Mouse (Mus musculus) retina, embryonic 14.5 days (tissue): ENCODE measurements at regions not wholly inside any gene's neighbourhood (a gene's known extent, or its start where the extent isn't known, plus 50 kb on each side); places are given as distances from the start of the nearest gene placed in this dataset.
"Not testable (repeated sequence)": the region's sequence is repeated elsewhere in the genome, so short reads cannot be mapped to it uniquely, and the experiment has no call there.

Experiments used
- DNase-seq: peaks from one replicate; pipeline ENCODE4 v3.0.0-alpha.2; 2015; ENCODE audit warnings: low spot score

DNA sequence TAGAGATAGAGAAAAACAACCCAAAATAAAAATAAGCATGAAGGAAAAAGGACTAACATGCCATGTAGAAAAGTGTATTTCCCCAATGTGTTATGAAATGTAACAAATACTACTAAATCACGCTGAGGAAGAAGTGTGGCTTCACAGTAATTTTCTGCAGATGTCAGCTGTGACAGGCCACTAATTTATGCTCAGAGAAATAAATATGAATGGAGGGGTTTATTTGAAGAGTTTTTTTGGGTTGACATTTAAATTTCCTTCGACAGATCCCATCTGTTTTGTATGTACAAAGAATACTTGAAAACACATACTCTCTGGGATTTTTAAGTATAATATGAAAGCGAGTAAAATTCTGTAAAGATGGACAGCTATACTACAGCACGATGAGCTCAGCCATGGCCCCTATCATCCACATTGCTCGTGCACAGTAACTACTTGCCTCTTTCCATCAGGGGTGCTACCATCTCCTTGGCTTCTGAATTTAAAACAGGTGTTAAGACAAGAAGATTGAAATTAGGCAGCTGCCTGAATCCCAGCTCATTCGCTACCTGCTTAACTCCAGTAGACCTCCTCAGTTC lies 605.1 kb downstream of the Gm4340 start:
- no peak for DNase-seq

DNA sequence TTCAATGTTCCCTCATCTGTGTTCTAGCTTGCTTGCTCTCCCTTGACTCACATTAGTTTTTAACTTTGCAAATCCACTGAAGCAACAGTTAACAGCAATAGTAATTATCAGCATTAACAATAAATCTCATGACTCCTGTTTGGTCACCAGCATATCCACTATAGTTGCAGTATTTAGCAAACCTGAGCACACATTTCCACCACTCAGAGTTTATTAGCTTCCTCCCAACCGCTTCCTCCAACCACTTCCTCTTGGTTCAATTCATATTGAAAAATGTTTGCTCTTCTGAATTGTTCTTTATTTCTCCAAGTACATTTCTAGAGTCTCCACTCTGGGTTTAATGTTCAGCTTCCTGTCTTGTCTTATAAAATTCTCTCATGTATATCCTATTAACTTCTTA lies 611.0 kb downstream of the Gm4340 start:
- DNase-seq: no peak

DNA sequence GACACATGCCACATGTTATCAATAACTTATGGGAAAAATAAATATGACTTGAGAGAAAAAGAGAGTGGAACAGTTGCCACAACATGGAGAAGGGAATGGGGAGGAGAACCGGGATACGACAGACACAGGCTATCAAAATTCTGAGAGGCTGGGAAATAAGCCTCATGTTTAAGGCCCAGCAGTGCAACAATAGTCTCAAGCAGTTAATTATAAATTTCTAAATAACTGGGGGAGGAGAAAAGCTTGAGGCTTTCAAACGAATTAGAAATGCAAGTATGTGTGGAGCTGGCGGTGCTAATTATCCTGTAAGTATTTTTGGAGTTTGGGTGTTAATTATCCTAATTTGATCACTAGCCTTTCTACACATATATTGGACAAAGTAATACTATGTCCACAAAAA lies 624.4 kb downstream of the Gm4340 start:
- DNase-seq: no peak

DNA sequence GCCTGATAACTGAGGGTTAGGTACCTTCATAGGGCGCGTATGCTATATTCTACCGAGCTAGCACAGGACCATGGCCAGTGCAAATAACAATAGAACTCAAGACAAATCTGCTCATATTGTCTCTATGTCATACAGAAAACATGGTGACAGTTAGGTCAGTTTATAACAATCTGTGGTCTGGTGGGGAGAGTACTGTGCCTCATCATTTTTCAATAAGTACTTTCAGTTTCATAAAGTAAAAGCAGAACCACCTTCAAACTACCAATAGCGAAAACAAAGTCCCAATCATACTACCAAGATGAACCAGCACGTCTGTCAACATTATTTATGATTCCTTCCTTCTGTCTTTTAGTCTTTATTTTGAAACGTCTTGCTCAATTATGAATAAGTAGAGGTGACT lies 658.0 kb downstream of the Gm4340 start:
- no peak for DNase-seq

DNA sequence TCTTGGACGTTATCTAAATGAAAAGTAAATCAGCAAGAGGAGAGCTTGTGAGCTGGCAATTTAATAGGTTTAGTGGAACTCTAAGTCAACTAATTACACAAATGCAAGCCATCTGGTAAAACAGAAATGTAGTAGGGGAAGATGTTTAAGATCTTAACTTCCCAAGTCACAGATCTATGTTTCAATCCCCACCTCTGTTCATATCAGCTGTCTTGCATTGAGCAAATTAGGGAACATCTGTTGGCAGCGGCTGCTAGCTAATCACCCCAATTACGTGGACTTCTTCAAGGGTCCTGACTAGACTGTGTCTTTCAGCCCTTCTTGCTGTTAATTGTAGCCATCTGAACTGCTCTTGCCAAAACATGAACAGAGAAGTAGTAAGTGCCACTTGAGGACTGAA lies 659.3 kb downstream of the Gm4340 start:
- no peak for DNase-seq

DNA sequence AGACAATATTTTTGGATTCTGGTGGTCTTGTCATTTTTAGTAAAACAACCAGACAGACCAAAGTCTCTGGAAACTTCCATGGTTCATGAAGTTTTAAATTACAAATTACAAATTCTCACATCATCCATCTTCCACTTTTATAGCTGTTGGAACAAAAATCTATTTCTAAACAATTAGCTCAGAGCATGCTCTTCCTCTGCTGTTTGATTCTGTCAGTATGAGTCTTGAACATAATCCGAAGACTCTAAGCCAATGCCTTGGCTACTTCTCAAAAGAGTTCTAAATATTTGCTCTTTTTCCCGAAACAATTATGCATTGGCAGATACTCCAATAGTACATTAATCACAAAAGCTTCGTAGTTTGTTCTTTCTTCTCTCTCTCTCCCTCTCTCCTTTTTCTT lies 684.4 kb downstream of the Gm4340 start:
- DNase-seq: no peak

DNA sequence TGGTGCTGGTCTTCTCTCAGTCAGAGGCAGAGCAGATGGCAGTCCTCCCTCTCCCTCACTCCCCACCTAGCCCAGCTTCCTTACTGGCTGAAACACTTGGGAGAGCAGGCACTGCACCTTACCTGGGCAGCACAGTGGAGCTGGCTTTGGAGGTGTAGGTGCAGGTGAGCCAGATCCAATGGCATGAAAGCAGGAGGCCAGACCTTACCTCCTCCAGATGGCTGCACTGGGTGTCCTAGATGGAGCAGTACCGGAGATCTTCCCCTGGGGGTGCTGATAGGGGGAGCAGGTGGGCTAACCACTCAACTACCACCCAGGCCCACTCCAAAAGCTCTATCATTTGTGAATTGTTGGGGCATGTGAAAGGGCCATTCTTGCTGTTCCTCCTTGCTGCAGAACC lies 660.0 kb downstream of the Tmtc2 start:
- no peak for DNase-seq

DNA sequence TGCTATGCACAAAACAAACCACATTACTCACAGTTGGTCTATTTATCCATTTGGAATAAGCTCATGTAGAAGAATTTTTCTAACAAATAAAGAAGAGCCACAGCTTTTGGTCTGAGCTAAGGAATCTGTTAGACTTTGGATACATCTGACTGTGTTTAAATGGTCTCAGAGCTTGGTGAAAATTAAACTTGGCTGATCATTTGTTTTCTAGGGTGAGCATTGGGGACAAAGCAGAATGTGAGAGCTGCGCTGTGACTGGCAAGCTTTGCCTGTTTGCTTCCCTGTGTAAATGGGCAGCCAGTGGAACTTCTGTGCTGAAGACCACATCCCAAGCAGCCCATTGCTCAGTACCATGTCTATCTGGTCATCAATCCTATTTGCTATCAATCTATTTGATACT lies 658.7 kb downstream of the Tmtc2 start:
- no peak for DNase-seq

DNA sequence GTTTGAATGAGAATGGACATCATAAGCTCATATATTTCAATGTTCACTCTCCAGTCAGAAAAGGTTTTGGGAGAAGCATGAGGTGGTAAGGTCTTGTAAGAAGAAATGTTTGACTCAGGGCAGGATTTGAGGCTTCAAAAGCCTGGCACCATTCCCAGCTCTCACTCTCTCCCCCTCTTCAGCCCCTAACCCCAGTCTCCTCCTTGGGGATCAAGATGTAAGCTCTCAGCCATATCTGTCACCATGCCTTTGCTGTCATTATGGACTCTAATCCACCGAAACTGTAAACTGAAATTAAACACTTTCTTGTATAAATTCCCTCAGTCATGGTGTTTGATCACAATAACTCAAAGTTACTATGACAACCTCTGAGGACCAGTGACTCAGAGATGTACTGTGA lies 637.6 kb downstream of the Tmtc2 start:
- no peak for DNase-seq

DNA sequence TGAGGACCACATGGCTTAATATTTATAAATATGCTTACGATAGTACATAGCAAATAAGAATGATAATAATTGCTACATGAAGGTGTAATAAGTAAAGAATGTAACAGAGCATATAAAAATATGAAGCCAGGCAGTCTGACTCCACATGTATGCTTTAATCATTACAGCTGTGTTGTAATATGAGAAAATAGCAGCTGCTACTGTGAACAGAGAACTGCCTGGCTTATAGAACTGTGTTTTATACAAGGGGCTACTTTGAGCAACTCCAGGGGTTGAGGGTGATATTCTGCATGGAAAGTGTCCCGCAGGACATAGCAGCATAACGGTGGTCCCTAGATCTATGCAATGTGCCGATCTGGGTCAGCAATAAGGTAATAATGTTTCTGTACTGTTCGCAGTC lies 627.9 kb downstream of the Tmtc2 start:
- DNase-seq: no peak

DNA sequence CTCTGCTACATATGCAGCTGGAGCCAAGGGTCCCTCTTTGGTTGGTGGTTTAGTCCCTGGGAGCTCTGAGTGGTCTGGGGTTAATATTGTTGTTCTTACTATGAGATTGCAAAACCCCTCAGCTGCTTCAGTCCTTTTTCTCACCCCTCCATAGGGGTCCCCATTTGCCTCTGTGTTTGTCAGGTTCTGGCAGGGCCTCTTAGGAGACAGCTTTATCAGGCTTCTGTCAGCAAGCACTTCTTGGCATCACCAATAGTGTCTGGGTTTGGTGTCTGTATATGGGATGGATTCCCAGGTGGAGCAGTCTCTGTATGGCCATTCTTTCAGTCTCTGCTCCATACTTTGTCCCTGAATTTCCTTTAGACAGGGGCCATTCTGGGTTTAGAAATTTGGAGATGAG lies 625.4 kb downstream of the Tmtc2 start:
- DNase-seq: not testable (repeated sequence)

DNA sequence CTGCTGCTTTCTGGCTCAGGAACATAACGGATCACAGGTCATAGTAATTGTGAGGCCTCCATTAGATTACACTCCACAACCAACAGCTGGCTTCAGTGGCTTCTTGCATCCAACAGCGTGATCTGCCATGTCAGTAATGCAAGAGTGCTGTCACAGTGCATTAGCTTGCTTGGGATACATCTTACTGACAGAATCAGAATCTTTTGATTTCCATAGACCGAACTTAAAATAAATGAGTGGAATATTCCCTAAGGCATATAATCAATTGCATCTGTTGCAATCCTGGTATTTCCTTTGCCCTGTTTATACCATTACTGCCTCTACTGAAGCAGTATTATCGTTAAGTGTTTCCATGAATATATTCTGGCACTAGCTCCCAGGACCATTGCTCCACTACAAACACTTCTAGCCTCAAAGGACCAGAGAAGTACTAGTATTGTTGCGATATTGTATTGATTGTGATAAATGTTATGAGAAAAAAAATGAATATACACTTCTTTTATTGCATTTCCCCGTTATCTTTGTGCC lies 605.8 kb downstream of the Tmtc2 start:
- DNase-seq: peak; percentile 37
